Mouse (Mus musculus) induced T-regulatory cell, adult 2 months (primary cell): Measurements from ENCODE around the gene Rcn3.
A peak's percentile ranks its signal among the peaks of the same experiment; 100 is the strongest.
"Not testable (repeated sequence)": the region's sequence is repeated elsewhere in the genome, so short reads cannot be mapped to it uniquely, and the experiment has no call there.

Source experiments
- DNase-seq: peaks from one replicate; pipeline ENCODE4 v3.0.0-alpha.2; 2012; ENCODE audit warnings: low read depth

Rcn3 gene

DNA sequence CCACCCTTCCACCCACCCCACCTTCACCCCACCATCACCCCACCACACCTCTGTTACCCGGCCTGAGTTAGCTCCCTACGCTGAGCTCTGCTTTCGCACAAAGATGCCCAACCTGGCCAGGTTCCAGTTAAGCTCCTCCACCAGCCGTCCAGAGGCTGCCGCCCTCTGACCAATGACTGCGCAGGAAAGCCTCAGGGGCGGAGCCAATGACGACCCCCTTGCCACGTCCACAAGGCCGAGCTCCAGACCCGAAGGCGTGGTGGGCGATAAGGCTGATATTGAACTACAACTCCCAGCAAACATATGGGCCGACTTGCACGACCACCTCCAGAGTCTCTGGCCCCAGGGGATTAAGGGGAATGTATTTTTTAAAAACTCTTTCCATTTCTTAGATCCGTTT is at the start of gene Rcn3:
Gene Rcn3, minus strand, starts transcription at position 174 of the 400 bp plus-strand sequence.
- DNase-seq = no peak

- no peak for DNase-seq
Observed at GRCm38 (mm10) chr7:45141319-45141718, 49.3 kb upstream of the Rcn3 start.

DNA sequence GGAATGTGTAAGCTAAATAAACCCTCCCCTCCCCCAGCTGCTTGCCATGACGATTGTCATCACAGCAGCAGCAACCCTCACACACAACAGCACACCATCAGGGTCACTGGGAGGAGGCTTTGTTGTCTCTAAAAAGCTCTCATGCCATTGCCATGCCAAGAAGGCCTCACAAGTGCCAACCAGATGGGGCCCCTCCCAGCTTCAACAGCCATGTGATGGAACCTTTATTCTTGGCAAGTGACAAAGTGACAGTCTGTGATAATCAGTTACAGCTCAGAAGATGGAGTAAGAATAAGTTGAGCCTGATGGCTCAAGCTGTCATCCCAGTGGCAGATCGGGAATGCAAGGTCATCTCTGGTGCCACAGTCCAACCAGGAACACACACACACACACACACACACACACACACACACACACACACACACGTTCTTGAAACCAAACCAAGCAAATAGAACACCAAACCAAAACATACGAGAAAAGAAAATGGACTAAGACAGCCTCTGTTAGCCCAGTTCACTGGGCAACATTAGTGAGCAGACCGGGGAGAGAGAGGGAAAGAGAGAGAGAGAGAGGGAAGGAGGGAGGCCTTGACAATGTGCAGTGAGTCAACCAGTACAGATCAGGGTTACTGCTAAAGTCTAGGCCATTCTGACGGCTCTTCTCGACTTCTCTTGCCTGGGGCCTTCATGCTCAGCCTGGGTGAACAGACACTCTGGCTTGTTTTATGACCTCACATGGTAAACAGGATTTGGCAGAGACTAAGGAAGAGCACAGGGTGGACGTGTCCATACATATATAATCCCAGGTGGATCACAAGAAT is 48.1 kb upstream of the Rcn3 start:
- DNase-seq = no peak

- DNase-seq = no peak
Observed at GRCm38 (mm10) chr7:45138403-45138802, 46.4 kb upstream of the Rcn3 start.

- DNase-seq = peak; percentile 69
Observed at GRCm38 (mm10) chr7:45137171-45138006, 45.4 kb upstream of the Rcn3 start.

- peak; percentile 97 for DNase-seq
Observed at GRCm38 (mm10) chr7:45135993-45136567, 44.1 kb upstream of the Rcn3 start, which contains the start of the genes Gm45713 and Flt3l. Gene Gm45713, minus strand, starts transcription at chr7:45136231. Gene Flt3l, minus strand, starts transcription at chr7:45136432.

- DNase-seq = peak; percentile 67
Observed at GRCm38 (mm10) chr7:45135370-45135769, 43.3 kb upstream of the Rcn3 start.

- peak; percentile 89 for DNase-seq
Observed at GRCm38 (mm10) chr7:45134544-45135026, 42.6 kb upstream of the Rcn3 start.

GRCm38 (mm10) chr7:45133446-45134159 is 41.6 kb upstream of the Rcn3 start:
- peak; percentile 40 for DNase-seq

DNA sequence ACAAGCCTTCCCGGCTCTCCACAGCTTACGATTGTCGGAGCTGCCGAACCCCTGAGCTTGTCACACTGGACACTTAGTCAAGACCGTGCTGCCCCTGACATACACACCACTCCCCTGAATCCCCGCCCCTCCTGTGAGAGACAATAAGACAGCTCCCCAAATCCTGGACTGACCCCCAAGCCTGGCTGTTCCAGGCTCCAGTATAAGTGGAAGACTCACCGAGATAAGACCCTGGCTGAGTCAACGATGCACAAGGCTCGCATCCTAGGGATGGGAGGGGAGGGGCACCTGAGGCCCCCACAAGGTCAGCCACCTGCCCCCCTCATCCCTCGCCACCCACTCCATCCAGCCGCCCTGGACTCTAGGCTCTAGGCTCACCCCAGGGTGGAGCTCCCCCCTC is 39.8 kb upstream of the Rcn3 start:
- DNase-seq = no peak

GRCm38 (mm10) chr7:45129776-45130512 is 37.9 kb upstream of the Rcn3 start:
- DNase-seq = no peak

GRCm38 (mm10) chr7:45129318-45129717 is 37.3 kb upstream of the Rcn3 start:
- DNase-seq = no peak

DNA sequence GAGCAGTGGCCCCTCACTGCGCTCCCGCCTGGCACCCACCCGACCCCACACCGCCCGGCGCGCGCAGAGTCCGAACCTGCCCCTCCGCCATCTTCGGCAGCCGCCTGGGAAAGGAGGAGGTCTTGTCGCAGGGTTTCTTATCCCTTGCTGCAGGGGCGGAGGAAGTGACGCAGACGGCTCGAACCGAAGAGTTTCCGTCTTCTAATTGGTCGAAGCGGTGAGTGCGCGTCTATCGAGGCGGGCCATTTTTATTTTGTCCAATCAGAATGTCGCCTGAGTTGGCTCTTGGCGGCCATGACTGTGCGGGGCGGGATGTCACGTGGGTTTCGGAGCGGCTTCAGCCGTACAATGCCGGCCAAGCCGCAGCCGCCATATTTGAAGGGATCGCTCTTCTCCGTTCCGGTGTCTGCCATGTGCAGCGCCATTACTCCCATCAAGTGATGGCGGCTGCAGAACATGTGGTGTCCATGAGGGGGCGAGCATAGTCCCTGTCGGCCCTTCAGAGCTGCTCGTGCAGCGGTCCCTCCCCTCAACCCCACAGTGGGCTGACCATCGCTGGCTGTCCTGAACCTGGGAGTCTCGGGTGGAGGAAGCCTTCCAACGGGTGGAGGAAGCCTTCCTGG is 36.7 kb upstream of the Rcn3 start, which contains the start of gene Rpl13a:
Gene Rpl13a, minus strand, starts transcription at position 138 of the 623 bp plus-strand sequence.
- DNase-seq = peak; percentile 100

GRCm38 (mm10) chr7:45127700-45128224 is 35.7 kb upstream of the Rcn3 start:
- DNase-seq = no peak

DNA sequence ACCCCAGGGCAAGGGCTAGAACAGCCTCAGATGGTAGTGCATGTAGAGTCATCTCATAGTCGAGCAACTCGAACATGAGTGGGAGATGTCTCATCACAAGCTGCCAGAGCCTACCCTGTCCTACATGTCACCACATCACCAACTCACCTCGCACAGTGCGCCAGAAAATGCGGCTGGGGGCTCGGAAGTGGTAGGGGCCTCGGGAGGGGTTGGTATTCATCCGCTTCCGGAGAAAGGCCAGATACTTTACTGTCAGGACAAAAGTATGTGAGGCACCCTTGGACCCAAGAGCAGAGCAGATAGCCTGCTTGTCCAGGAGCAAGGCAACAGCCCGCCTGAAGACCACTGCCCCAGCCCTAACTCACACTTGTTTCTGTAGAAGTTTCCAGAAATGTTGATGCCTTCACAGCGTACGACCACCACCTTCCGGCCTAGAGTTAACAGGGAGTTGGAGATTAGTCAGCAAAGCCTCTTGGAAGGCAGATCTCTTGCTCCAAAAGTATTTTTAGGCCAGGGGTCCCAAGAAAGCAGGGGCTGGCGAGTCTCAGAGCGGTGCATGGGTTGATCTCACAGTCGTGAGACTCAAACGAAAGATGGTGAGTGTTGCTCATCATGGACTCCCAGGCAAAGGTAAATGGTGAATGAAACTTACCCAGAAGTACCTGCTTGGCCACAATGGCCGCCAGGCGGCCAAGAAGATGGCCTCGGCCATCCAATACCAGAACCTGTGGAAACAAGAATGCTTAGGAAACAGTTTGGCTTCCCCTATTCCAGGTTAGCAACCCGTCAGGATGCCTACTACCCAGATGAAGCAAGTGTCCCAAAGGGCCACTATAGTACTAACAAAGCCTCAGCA is 35.1 kb upstream of the Rcn3 start:
- peak; percentile 59 for DNase-seq

GRCm38 (mm10) chr7:45126147-45126843 is 34.3 kb upstream of the Rcn3 start:
- DNase-seq = peak; percentile 34

DNA sequence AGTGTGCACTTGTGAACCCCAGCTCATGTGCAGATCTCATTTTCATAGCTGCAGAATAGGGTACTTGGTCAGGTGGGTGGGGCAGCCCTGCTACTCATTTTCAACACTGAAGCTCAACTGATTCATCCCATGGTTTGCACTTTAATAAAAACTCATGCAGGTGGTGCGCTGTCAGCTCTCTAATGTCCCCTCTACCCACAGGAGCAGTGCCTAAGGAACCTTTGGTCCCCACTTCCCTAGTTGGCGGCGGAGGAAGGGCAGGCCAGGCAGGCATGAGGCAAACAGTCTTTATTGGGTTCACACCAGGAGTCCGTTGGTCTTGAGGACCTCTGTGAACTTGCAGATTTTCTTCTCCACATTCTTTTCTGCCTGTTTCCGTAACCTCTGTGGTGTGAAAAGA is 33.6 kb upstream of the Rcn3 start:
- DNase-seq = not testable (repeated sequence)

DNA sequence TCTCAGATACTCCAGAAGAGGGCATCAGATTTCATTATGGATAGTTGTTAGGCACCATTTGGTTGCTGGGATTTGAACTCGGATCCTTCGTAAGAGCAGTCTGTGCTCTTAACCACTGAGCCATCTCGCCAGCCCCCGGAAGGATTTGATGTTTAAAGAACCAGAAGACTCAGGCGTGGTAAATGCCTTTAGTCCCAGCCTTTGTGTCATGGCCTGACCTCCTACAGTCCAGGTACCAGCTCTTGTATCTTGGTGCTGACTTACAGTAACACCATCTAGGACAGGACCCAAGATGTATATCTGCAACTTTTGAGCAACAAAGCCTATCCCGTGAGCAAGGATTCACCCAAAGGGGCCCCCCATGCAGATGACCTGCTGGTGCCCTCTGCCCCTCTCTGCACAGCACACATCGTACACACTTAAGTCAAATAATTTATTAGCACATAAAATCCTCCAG is 33.2 kb upstream of the Rcn3 start:
- DNase-seq = peak; percentile 77
